Mouse (Mus musculus) hindbrain, embryonic 16.5 days (tissue): ENCODE results near the gene Gm10260. TPM values are rescaled to one million over a fixed set of nuclear protein-coding genes. Genes with fewer than 3 reads are reported as not detected.

Source experiments
- ATAC-seq: fragments of 200-750 bp; cut with Nextera tagmentation; 2 replicates; pipeline ENCODE4 v1.8.0; 2017; ENCODE audit warnings: moderate TSS enrichment, moderate library complexity
- H3K27ac ChIP-seq: fragments of 300-500 bp; sonication (generic); 2 replicates; pipeline ENCODE4 v1.5.1; 2014; ENCODE audit warnings: low read depth, mild to moderate bottlenecking, control low read depth, low read length, moderate library complexity
- H3K27me3 ChIP-seq: fragments of 300-500 bp; sonication (generic); replicated peaks from 2 replicates; pipeline ENCODE4 v1.6.1; 2014; ENCODE audit warnings: low read length; ENCODE audit not compliant: control insufficient read depth, insufficient read depth
- H3K36me3 ChIP-seq: fragments of 300-500 bp; sonication (generic); 2 replicates; pipeline ENCODE4 v1.6.1; 2014; ENCODE audit warnings: mild to moderate bottlenecking, low read length, moderate library complexity, mixed read lengths; ENCODE audit not compliant: control insufficient read depth, insufficient read depth
- H3K4me1 ChIP-seq: fragments of 300-500 bp; sonication (generic); 2 replicates; pipeline ENCODE4 v1.6.1; 2014; ENCODE audit warnings: low read depth, low read length; ENCODE audit not compliant: control insufficient read depth, insufficient read depth
- H3K4me2 ChIP-seq: fragments of 300-500 bp; sonication (generic); 2 replicates; pipeline ENCODE4 v1.6.1; 2014; ENCODE audit warnings: mild to moderate bottlenecking, low read length, control low read depth, moderate library complexity
- H3K4me3 ChIP-seq: fragments of 300-500 bp; sonication (generic); 2 replicates; pipeline ENCODE4 v1.5.1; 2014; ENCODE audit warnings: mild to moderate bottlenecking, low read length, control low read depth, moderate library complexity
- H3K9ac ChIP-seq: fragments of 300-500 bp; sonication (generic); 2 replicates; pipeline ENCODE4 v1.6.1; 2014; ENCODE audit warnings: low read depth, mild to moderate bottlenecking, control low read depth, low read length, moderate library complexity
- H3K9me3 ChIP-seq: fragments of 300-500 bp; sonication (generic); 2 replicates; pipeline ENCODE4 v1.6.1; 2014; ENCODE audit warnings: mild to moderate bottlenecking, low read length, moderate library complexity; ENCODE audit not compliant: control insufficient read depth
- WGBS: fragments of 180-500 bp; shearing (Covaris S2); extraction: QIAGEN DNeasy Blood & Tissue Kit; methylation state at CpG from one replicate; pipeline ENCODE4 v1.1.7; 2014; 5-methylcytosine and 5-hydroxymethylcytosine counted together
- polyA plus RNA-seq: library from polyadenylated mRNA; unstranded; fragments of >200 nt; fragmentation: Nextera tagmentation; extraction: Ambion mirVana; gene quantifications from 2 replicates; pipeline ENCODE4 v1.2.1, GENCODE M21; 2015

Gm10260 gene
- polyA plus RNA-seq, 1 experiment from 2014 or later = 6.8 TPM

DNA sequence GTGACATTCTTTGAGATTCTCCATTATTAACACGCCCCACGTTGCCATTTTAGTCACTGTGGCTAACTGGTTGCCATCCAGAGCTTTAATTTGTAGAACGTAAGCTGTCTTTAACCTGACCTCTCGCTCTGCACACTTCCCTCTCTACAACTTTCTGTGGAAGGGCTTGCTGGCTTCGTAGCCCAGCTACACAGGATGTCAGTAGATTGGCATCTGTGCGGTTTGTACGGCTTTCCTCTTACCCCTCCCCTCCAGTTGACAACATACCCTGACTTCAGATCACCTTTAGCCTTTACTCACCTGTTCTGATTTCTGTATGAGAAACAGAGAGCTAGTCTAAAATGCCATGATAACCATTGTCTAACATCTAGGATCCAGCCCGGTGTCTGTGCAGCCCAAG, 1.7 kb upstream of the Gm10260 start:
- H3K36me3 ChIP-seq = no peaks in the 10 kb centered on the region
- WGBS = 95% methylated on average over 8 of the region's 8 CpGs

GRCm38 (mm10) chr13:97757033-97757432, 3.4 kb downstream of the Gm10260 start:
- 0 out of 2 replicates have a peak overlapping the region, but pooled peaks have one; percentile 34 for H3K27ac ChIP-seq
- no peaks in the 10 kb centered on the region for H3K9me3 ChIP-seq
- H3K9ac ChIP-seq = no peak overlapping the region
- no peaks in the 10 kb centered on the region for H3K36me3 ChIP-seq
- H3K4me3 ChIP-seq = no peak overlapping the region
- H3K27me3 ChIP-seq = no peaks in the 10 kb centered on the region
- 36% methylated on average over 4 of the region's 4 CpGs for WGBS
- ATAC-seq = peak; percentile 85
- no peaks in the 10 kb centered on the region; the same call in none of the 2 replicates for H3K4me1 ChIP-seq
- no peak overlapping the region for H3K4me2 ChIP-seq

More for the DNA sequence above, 1.7 kb upstream of the Gm10260 start:
- ATAC-seq = no peak
- H3K4me1 ChIP-seq = peaks cover 2% of the 10 kb centered on the region
- no peaks in the 10 kb centered on the region for H3K27me3 ChIP-seq
- H3K4me2 ChIP-seq = no peak overlapping the region
- H3K27ac ChIP-seq = no peak overlapping the region
- H3K4me3 ChIP-seq = no peak overlapping the region
- no peaks in the 10 kb centered on the region for H3K9me3 ChIP-seq
- H3K9ac ChIP-seq = no peak overlapping the region

DNA sequence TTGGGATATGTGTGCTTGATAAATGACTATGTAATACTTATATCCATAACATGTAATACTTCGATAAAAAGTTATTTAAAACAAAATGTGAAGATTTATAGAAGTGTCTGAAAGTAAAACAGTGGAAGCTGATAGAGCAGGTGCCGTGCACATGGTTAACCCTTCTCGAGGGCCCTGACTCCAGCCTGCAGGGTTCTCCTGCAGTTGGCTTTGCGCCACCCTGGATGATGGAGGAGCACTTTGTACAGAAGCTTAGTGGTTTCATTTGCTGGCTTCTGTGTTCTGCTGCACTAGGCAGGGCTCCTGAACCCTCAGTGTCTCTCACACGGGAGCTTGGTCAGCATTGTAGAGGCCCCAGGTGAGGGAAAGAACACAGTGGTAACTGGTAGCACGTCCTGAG, 4.3 kb downstream of the Gm10260 start:
- H3K9ac ChIP-seq = no peak overlapping the region
- WGBS = 72% methylated on average over 6 of the region's 6 CpGs
- H3K9me3 ChIP-seq = no peaks in the 10 kb centered on the region
- no peak overlapping the region for H3K4me3 ChIP-seq
- no peaks in the 10 kb centered on the region for H3K36me3 ChIP-seq
- peak overlapping the region; percentile 49; the same call in 1 of the 2 replicates for H3K27ac ChIP-seq
- ATAC-seq = no peak
- H3K27me3 ChIP-seq = no peaks in the 10 kb centered on the region
- no peak overlapping the region for H3K4me2 ChIP-seq
- no peaks in the 10 kb centered on the region; the same call in none of the 2 replicates for H3K4me1 ChIP-seq

DNA sequence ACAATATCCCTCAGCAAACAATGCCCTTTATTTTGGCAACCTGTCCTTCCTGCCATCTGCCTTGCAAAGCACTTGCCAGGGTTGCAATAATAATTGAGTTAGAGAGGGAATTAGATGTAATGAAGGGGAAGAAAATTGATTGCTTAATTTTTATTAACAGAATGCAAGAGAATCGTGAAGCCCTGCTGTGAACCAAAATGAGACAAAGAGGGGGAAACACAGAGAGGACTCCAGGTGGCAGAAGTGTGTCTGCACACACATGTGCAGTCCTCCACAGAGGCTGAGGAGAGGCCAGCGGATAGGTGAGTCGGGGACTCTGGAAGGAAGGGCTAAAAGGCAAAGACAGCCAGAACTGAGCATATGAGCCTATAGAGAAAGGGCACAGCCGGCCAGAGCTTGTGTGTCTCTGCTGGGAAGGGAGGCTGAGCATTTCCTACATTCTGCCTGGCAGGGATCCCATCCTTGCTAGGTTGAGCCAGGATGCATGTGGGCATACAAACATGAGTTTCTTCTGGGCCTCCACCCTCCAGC, 9.5 kb downstream of the Gm10260 start:
- 19% methylated on average over 4 of the region's 4 CpGs for WGBS
- peak; percentile 48 for ATAC-seq
- H3K4me2 ChIP-seq = no peak overlapping the region

GRCm38 (mm10) chr13:97747037-97747860, 13.2 kb downstream of the Gm10260 start:
- Histone ChIP-seq H3K4me3 (peak overlapping the region; percentile 9), H3K27me3 (no peaks in the 10 kb centered on the region), H3K27ac (peak overlapping the region; percentile 82), H3K4me1 (peaks cover 23% of the 10 kb centered on the region), H3K36me3 (no peaks in the 10 kb centered on the region), H3K9ac (peak overlapping the region; percentile 47), H3K4me2 (peak overlapping the region; percentile 52), H3K9me3 (no peaks in the 10 kb centered on the region)
- ATAC-seq = peak; percentile 83
- WGBS = 12% methylated on average over 20 of the region's 20 CpGs

More for the DNA sequence above, 9.5 kb downstream of the Gm10260 start:
- H3K36me3 ChIP-seq = no peaks in the 10 kb centered on the region
- no peak overlapping the region for H3K9ac ChIP-seq
- no peak overlapping the region for H3K4me3 ChIP-seq
- no peaks in the 10 kb centered on the region for H3K27me3 ChIP-seq
- H3K4me1 ChIP-seq = peaks cover 23% of the 10 kb centered on the region
- H3K27ac ChIP-seq = peak overlapping the region; percentile 60
- no peaks in the 10 kb centered on the region for H3K9me3 ChIP-seq

DNA sequence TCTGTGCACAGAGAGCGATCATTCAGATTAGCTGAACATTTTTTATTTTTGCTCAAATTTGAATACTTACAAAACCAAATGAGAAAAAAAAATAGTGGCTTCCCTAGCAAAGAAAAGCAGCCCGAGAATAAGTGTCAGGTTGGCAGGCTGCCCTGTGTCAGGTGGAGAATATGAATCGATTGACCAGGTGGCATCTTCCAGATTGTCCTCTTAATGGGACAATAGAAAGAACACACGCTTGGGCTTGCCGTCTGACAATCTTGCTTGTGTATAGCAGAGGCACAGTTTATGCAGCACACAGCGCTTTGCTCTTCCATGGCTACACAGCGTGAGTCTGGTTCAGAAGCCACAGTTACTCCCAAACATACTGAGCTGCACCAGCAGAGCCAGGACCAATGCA, 15.8 kb downstream of the Gm10260 start:
- no peak overlapping the region for H3K27ac ChIP-seq
- H3K4me2 ChIP-seq = no peak overlapping the region
- H3K27me3 ChIP-seq = no peaks in the 10 kb centered on the region
- no peak for ATAC-seq
- no peak overlapping the region for H3K4me3 ChIP-seq
- no peaks in the 10 kb centered on the region for H3K9me3 ChIP-seq
- H3K36me3 ChIP-seq = no peaks in the 10 kb centered on the region
- 47% methylated on average over 7 of the region's 7 CpGs for WGBS
- H3K4me1 ChIP-seq = peaks cover 23% of the 10 kb centered on the region
- H3K9ac ChIP-seq = no peak overlapping the region

GRCm38 (mm10) chr13:97744036-97744435, 16.4 kb downstream of the Gm10260 start:
- H3K36me3 ChIP-seq = no peaks in the 10 kb centered on the region
- no peak overlapping the region for H3K27ac ChIP-seq
- peaks cover 23% of the 10 kb centered on the region for H3K4me1 ChIP-seq
- H3K4me3 ChIP-seq = no peak overlapping the region
- 42% methylated on average over 2 of the region's 2 CpGs for WGBS
- no peaks in the 10 kb centered on the region for H3K9me3 ChIP-seq
- no peak overlapping the region for H3K4me2 ChIP-seq
- H3K9ac ChIP-seq = no peak overlapping the region
- no peak for ATAC-seq
- H3K27me3 ChIP-seq = no peaks in the 10 kb centered on the region

- Histone ChIP-seq H3K4me1 (peaks cover 21% of the 10 kb centered on the region), H3K4me3 (no peak overlapping the region), H3K9ac (no peak overlapping the region), H3K36me3 (no peaks in the 10 kb centered on the region), H3K27me3 (no peaks in the 10 kb centered on the region), H3K27ac (no peak overlapping the region), H3K4me2 (no peak overlapping the region), H3K9me3 (no peaks in the 10 kb centered on the region)
- 29% methylated on average over 3 of the region's 3 CpGs for WGBS
- no peak for ATAC-seq
These were observed 17.0 kb downstream of the Gm10260 start for GRCm38 (mm10) chr13:97743229-97743988.

GRCm38 (mm10) chr13:97735931-97736330, 24.5 kb downstream of the Gm10260 start:
- no peak for ATAC-seq
- H3K4me2 ChIP-seq = no peak overlapping the region
- no peaks in the 10 kb centered on the region for H3K27me3 ChIP-seq
- H3K9me3 ChIP-seq = no peaks in the 10 kb centered on the region
- H3K27ac ChIP-seq = no peak overlapping the region
- no peaks in the 10 kb centered on the region for H3K36me3 ChIP-seq
- WGBS = 90% methylated on average over 6 of the region's 6 CpGs
- no peaks in the 10 kb centered on the region for H3K4me1 ChIP-seq
- H3K9ac ChIP-seq = no peak overlapping the region
- no peak overlapping the region for H3K4me3 ChIP-seq
